Mouse (Mus musculus) CH12.LX (cell line): ENCODE measurements around the gene Cst6. TPM values are rescaled to one million over a fixed set of nuclear protein-coding genes. Genes with fewer than 3 reads are reported as not detected.
"Not testable (repeated sequence)": the region's sequence is repeated elsewhere in the genome, so short reads cannot be mapped to it uniquely, and the experiment has no call there.

Experiments used
- DNase-seq: peaks from one replicate; pipeline ENCODE4 v3.0.0-alpha.2; 2013; ENCODE audit errors: extremely low read depth
- H3K27ac ChIP-seq: 2 replicates; pipeline ENCODE4 v1.5.1; 2012; ENCODE audit warnings: low read depth, mild to moderate bottlenecking, control low read depth, moderate library complexity; ENCODE audit not compliant: insufficient read depth
- H3K27me3 ChIP-seq: replicated peaks from 2 replicates; pipeline ENCODE3; 2012; ENCODE audit warnings: inconsistent platforms
- H3K36me3 ChIP-seq, 2 experiments: replicated peaks in 1 of 2; 2 replicates each; pipeline versions ENCODE3 to v1.6.1; 2012; ENCODE audit warnings: inconsistent platforms in 1 of 2, low read length in 1 of 2, mild to moderate bottlenecking in 1 of 2, mixed read lengths in 1 of 2, moderate library complexity in 1 of 2; ENCODE audit not compliant: control insufficient read depth in 1 of 2, insufficient read depth in 1 of 2
- H3K4me1 ChIP-seq, 2 experiments: 2 replicates each; pipeline ENCODE4 v1.6.1; 2012; ENCODE audit warnings: inconsistent platforms in 1 of 2, moderate library complexity in 1 of 2; ENCODE audit not compliant: insufficient read depth in 2 of 2, control insufficient read depth in 1 of 2
- H3K4me2 ChIP-seq: 2 replicates; pipeline ENCODE4 v1.6.1; 2012; ENCODE audit warnings: low read depth, mild to moderate bottlenecking, control low read depth; ENCODE audit not compliant: poor library complexity, insufficient read depth, severe bottlenecking
- H3K4me3 ChIP-seq, 3 experiments: fragments of 150-350 bp in 1 of 3; sonication (generic) in 1 of 3; replicated peaks in 1 of 3; 2 replicates each; pipeline versions ENCODE3 to v1.5.1; 2011 to 2012; ENCODE audit warnings: low read depth in 2 of 3, low read length in 2 of 3, mild to moderate bottlenecking in 2 of 3, moderate library complexity in 2 of 3, control low read depth in 1 of 3, improper control_type of control experiment in 1 of 3, inconsistent platforms in 1 of 3, mixed read lengths in 1 of 3; ENCODE audit not compliant: poor library complexity in 1 of 3
- H3K79me2 ChIP-seq: replicated peaks from 2 replicates; pipeline ENCODE4 v1.6.1; 2012; ENCODE audit warnings: mild to moderate bottlenecking, moderate library complexity; ENCODE audit not compliant: control insufficient read depth, poor library complexity, insufficient read depth, severe bottlenecking; ENCODE audit errors: extremely low read depth
- H3K9ac ChIP-seq: 2 replicates; pipeline ENCODE4 v1.6.1; 2012; ENCODE audit warnings: low read depth, mild to moderate bottlenecking, control low read depth, moderate library complexity; ENCODE audit not compliant: insufficient read depth
- H3K9me3 ChIP-seq: replicated peaks from 2 replicates; pipeline ENCODE3; 2012; ENCODE audit warnings: low read length, inconsistent platforms, mixed read lengths
- ELF1 ChIP-seq: IDR thresholded peaks from 2 replicates; pipeline ENCODE4 v1.6.1; 2014; ENCODE audit warnings: low read depth, mild to moderate bottlenecking, inconsistent platforms, low read length, improper control_type of control experiment
- ETS1 ChIP-seq: conservative IDR thresholded peaks from 2 replicates; pipeline ENCODE4 v1.6.1; 2012; ENCODE audit warnings: low read depth, mild to moderate bottlenecking, inconsistent platforms, low read length, improper control_type of control experiment, moderate library complexity
- IRF4 ChIP-seq: IDR thresholded peaks from 2 replicates; pipeline ENCODE4 v1.6.1; 2014; ENCODE audit warnings: low read depth, mild to moderate bottlenecking, inconsistent platforms, low read length, improper control_type of control experiment
- MAFK ChIP-seq: IDR thresholded peaks from 2 replicates; pipeline ENCODE4 v1.6.1; 2011; ENCODE audit warnings: low read length, improper control_type of control experiment; ENCODE audit not compliant: insufficient replicate concordance
- MXI1 ChIP-seq: IDR thresholded peaks from 2 replicates; pipeline ENCODE4 v1.6.1; 2011; ENCODE audit warnings: mild to moderate bottlenecking, low read depth, low read length, improper control_type of control experiment
- POLR2AphosphoS2 ChIP-seq: IDR thresholded peaks from 2 replicates; pipeline ENCODE4 v1.6.1; 2011; ENCODE audit warnings: low read depth, low read length, improper control_type of control experiment
- ZC3H11A ChIP-seq: IDR thresholded peaks from 2 replicates; pipeline ENCODE4 v1.6.1; 2012; ENCODE audit warnings: low read depth, mild to moderate bottlenecking, inconsistent platforms, low read length, improper control_type of control experiment
- ZKSCAN1 ChIP-seq: IDR thresholded peaks from 2 replicates; pipeline ENCODE4 v1.6.1; 2012; ENCODE audit warnings: low read depth, inconsistent platforms, low read length, improper control_type of control experiment, borderline replicate concordance
- dilution Hi-C: fragments of 300-500 bp; cut with MboI; formaldehyde crosslinking; loops from 2 replicates; pipeline ENCODE4 v1.14.3; 2020; ENCODE audit warnings: low sequenced_read_pairs; ENCODE audit not compliant: extremely low pct_unique_long_range_greater_than_20kb, extremely low pct_ligation_motif_present
- in situ Hi-C: fragments of 300-500 bp; cut with MboI; formaldehyde crosslinking; loops from 3 replicates; pipeline ENCODE4 v1.14.3; 2019; ENCODE audit warnings: low sequenced_read_pairs, low pct_ligation_motif_present, low pct_unique_long_range_greater_than_20kb, mixed read lengths
- polyA plus RNA-seq: library from polyadenylated mRNA; unstranded; fragments of >175 nt; gene quantifications from 2 replicates; pipeline ENCODE4 v1.2.1, GENCODE M21; 2012; ENCODE audit warnings: low read depth; ENCODE audit not compliant: insufficient read length
- total RNA-seq, 2 experiments: library from RNA; depleted of rRNA; stranded (reverse); fragments of 300-350 nt in 1 of 2; fragments of >200 nt in 1 of 2; gene quantifications; 2 replicates each; pipeline ENCODE4 v1.2.3; 2012 to 2014

Cst6 gene
- total RNA-seq (2012; rRNA removed) (1.9 and 3.5 TPM in 2 replicates), total RNA-seq (2014; rRNA removed) (not detected in 2 replicates), polyA plus RNA-seq (not detected in 2 replicates)

- H3K4me3 ChIP-seq, dilution Hi-C loops: not testable (repeated sequence)
Measured at GRCm38 (mm10) chr19:5349502-5349873, at the start of gene Cst6. TSS of gene Cst6 (minus strand) at chr19:5349574.

DNA sequence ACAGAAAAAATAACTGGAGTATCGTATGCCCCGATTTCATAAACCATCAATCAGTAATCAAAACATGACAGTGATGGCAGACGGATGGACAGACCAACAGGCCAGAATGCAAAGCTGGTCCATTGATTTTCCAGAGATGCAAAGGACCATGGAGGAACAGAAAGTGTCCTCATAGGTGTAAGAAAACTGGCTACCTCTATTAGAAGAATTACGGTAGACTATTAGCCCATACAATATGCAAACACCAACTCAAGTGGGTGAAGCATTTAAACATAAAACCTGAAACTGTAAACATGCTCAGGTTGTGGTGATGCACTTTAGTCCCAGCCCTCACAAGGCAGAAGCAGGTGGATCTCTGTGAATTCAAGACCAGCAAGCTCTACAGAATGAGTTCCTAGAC is 46.0 kb upstream of the Cst6 start:
- peaks cover 0 to 6% of the 10 kb centered on the region in 2 experiments for H3K36me3 ChIP-seq
- H3K4me3 ChIP-seq: no peak overlapping the region
- no peaks in the 10 kb centered on the region for H3K9me3 ChIP-seq
- dilution Hi-C loops: no loop called here
- peaks cover 2 to 22% of the 10 kb centered on the region in 2 experiments for H3K4me1 ChIP-seq
- no peaks in the 10 kb centered on the region for H3K27me3 ChIP-seq
- no peak overlapping the region for H3K9ac ChIP-seq
- H3K79me2 ChIP-seq: no peaks in the 10 kb centered on the region
- no peak overlapping the region for H3K4me2 ChIP-seq
- no peak overlapping the region for H3K27ac ChIP-seq
- in situ Hi-C loops: no loop called here
- DNase-seq: no peak
- no peak for TF ChIP-seq IRF4
- TF ChIP-seq ELF1: no peak
- TF ChIP-seq POLR2AphosphoS2: no peak
- TF ChIP-seq ETS1: no peak
- TF ChIP-seq ZC3H11A: no peak
- TF ChIP-seq MXI1: peak; percentile 99

More at GRCm38 (mm10) chr19:5349502-5349873, at the start of gene Cst6:
- H3K27me3 ChIP-seq, H3K36me3 ChIP-seq, H3K9me3 ChIP-seq, H3K79me2 ChIP-seq, H3K27ac ChIP-seq, in situ Hi-C loops, H3K9ac ChIP-seq, DNase-seq: not testable (repeated sequence)
- Histone ChIP-seq H3K4me1 (peaks cover 5 to 18% of the 10 kb centered on the region in 2 experiments), H3K4me2 (peak within 1 kb of the TSS; percentile 33)

GRCm38 (mm10) chr19:5394168-5394567 is 44.8 kb upstream of the Cst6 start:
- TF ChIP-seq MAFK (no peak), ZKSCAN1 (no peak)
- TF ChIP-seq, all 38 proteins: peak for 0
- H3K79me2 ChIP-seq: no peaks in the 10 kb centered on the region
- in situ Hi-C loops: no loop called here
- no peak overlapping the region for H3K4me2 ChIP-seq
- H3K9me3 ChIP-seq: no peaks in the 10 kb centered on the region
- H3K36me3 ChIP-seq: peaks cover 0 to 6% of the 10 kb centered on the region in 2 experiments
- dilution Hi-C loops: no loop called here
- peaks cover 3 to 19% of the 10 kb centered on the region in 2 experiments for H3K4me1 ChIP-seq
- no peak overlapping the region for H3K9ac ChIP-seq
- no peak overlapping the region for H3K4me3 ChIP-seq
- no peak overlapping the region for H3K27ac ChIP-seq
- no peaks in the 10 kb centered on the region for H3K27me3 ChIP-seq
- DNase-seq: no peak
